Mouse (Mus musculus): ENCODE data around the gene Dab1. TPM values are rescaled to one million over a fixed set of nuclear protein-coding genes. Genes with fewer than 3 reads are reported as not detected.

The Dab1 gene
- polyA plus RNA-seq, 1 experiment: 1.1 TPM

GRCm38 (mm10) chr4:104420983-104421680 is 802.0 kb downstream of the Dab1 start:
- no peak for TF ChIP-seq POLR2A (IDR thresholded peaks at IDR 0.05; ENCODE audit: control insufficient read depth, low read depth, low read length)
- TF ChIP-seq CTCF (IDR thresholded peaks at IDR 0.05; ENCODE audit: control insufficient read depth, insufficient read depth, insufficient replicate concordance, low read depth, low read length): no peak
- Histone ChIP-seq H3K4me1 (ENCODE audit: control insufficient read depth, insufficient read depth, low read length) (no peaks in the 10 kb centered on the region), H3K36me3 (ENCODE audit: control insufficient read depth, insufficient read depth, low read length) (no peaks in the 10 kb centered on the region), H3K4me3 (ENCODE audit: control insufficient read depth, low read depth, low read length) (no peak overlapping the region), H3K27me3 (ENCODE audit: control insufficient read depth, insufficient read depth, low read length) (no peaks in the 10 kb centered on the region), H3K27ac (ENCODE audit: control insufficient read depth, insufficient read depth, low read depth, low read length) (no peak overlapping the region)

DNA sequence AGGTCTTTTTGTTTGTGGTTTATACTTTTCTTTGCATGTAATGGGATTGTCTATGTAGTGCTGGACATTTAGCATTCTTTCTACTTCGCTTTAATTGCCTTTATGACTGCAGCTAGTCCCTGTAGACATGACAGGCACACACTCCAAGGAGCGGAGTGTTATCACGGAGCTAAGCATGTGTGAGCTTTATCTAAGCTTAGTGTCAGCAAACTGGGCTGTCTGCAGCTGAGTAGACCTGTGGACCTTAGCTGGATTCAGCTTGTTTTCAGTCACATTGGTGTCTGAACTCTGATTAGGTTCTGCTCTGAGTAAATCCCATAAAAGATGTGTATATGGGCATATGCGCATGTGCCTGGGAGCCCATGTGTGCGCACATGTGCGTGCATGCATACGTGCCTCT is 810.0 kb downstream of the Dab1 start:
- Histone ChIP-seq H3K4me3 (ENCODE audit: control insufficient read depth, low read depth, low read length) (no peak overlapping the region), H3K27ac (ENCODE audit: control insufficient read depth, insufficient read depth, low read depth, low read length) (no peak overlapping the region), H3K36me3 (ENCODE audit: control insufficient read depth, insufficient read depth, low read length) (no peaks in the 10 kb centered on the region), H3K27me3 (ENCODE audit: control insufficient read depth, insufficient read depth, low read length) (no peaks in the 10 kb centered on the region), H3K4me1 (ENCODE audit: control insufficient read depth, insufficient read depth, low read length) (no peaks in the 10 kb centered on the region)
- TF ChIP-seq POLR2A (IDR thresholded peaks at IDR 0.05; ENCODE audit: control insufficient read depth, low read depth, low read length) (no peak), CTCF (IDR thresholded peaks at IDR 0.05; ENCODE audit: control insufficient read depth, insufficient read depth, insufficient replicate concordance, low read depth, low read length) (no peak)

DNA sequence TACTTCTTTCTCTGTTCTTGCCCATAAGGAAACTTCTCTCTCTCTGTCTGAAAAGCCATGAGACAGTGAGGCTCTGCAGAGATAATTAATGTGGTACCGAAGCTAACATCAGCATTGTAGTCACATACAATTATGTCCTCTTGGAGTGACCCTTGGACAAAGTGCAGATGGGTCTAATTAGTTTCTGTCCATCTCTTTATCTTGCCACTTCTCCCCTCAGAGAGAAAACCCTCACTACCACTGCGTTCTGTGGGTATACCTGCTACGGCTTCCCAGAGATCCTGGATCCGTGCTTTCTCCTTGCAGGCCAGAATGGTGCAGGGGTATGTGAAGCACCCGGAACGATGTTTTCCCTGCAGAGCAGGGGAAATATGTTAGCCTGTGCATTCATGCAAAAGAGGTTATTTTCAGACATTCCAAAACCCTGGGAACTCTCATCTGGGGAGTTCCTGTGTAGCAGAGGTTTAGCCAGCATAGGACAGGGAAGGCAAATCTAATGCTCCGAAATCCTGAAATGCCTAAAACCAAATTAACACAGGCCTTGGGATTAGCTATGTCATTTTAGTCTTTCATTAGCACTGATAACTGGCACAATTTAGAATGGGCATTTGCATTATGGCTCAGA is 812.2 kb downstream of the Dab1 start:
- Histone ChIP-seq H3K36me3 (ENCODE audit: control insufficient read depth, insufficient read depth, low read length) (no peaks in the 10 kb centered on the region), H3K4me1 (ENCODE audit: control insufficient read depth, insufficient read depth, low read length) (no peaks in the 10 kb centered on the region), H3K27me3 (ENCODE audit: control insufficient read depth, insufficient read depth, low read length) (no peaks in the 10 kb centered on the region), H3K27ac (ENCODE audit: control insufficient read depth, insufficient read depth, low read depth, low read length) (no peak overlapping the region), H3K4me3 (ENCODE audit: control insufficient read depth, low read depth, low read length) (no peak overlapping the region)
- TF ChIP-seq POLR2A (IDR thresholded peaks at IDR 0.05; ENCODE audit: control insufficient read depth, low read depth, low read length): no peak
- TF ChIP-seq CTCF (IDR thresholded peaks at IDR 0.05; ENCODE audit: control insufficient read depth, insufficient read depth, insufficient replicate concordance, low read depth, low read length): no peak

DNA sequence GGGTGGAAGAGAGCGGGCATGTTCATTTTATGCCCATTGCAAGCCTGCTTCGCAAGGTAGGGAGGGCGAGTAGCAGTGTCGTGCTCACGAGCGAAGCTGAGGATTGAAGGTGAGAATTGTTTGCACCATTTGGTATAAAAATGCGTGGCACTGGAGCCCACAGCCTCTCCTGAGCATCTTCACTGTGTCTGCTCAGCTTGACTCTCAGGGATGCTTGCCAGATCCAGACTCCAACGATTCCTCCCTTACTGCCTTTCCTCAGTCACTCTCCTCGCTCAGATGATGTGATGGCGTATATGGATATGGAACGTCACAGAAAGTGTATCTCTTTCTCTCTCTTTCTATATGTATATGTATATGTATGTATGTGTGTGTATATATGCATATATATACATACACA is 813.0 kb downstream of the Dab1 start:
- TF ChIP-seq POLR2A (IDR thresholded peaks at IDR 0.05; ENCODE audit: control insufficient read depth, low read depth, low read length): no peak
- TF ChIP-seq CTCF (IDR thresholded peaks at IDR 0.05; ENCODE audit: control insufficient read depth, insufficient read depth, insufficient replicate concordance, low read depth, low read length): no peak
- Histone ChIP-seq H3K27me3 (ENCODE audit: control insufficient read depth, insufficient read depth, low read length) (no peaks in the 10 kb centered on the region), H3K4me3 (ENCODE audit: control insufficient read depth, low read depth, low read length) (no peak overlapping the region)

GRCm38 (mm10) chr4:104435736-104436135 is 816.6 kb downstream of the Dab1 start:
- Histone ChIP-seq H3K27ac (ENCODE audit: control insufficient read depth, insufficient read depth, low read depth, low read length) (no peak overlapping the region), H3K4me3 (ENCODE audit: control insufficient read depth, low read depth, low read length) (no peak overlapping the region)

More for the DNA sequence above, 813.0 kb downstream of the Dab1 start:
- no peak overlapping the region for H3K27ac ChIP-seq (ENCODE audit: control insufficient read depth, insufficient read depth, low read depth, low read length)
- no peaks in the 10 kb centered on the region for H3K4me1 ChIP-seq (ENCODE audit: control insufficient read depth, insufficient read depth, low read length)
- H3K36me3 ChIP-seq (ENCODE audit: control insufficient read depth, insufficient read depth, low read length): no peaks in the 10 kb centered on the region

GRCm38 (mm10) chr4:104436411-104436810 is 817.3 kb downstream of the Dab1 start:
- H3K4me1 ChIP-seq (ENCODE audit: control insufficient read depth, insufficient read depth, low read length): no peaks in the 10 kb centered on the region
- no peaks in the 10 kb centered on the region for H3K36me3 ChIP-seq (ENCODE audit: control insufficient read depth, insufficient read depth, low read length)
- no peak overlapping the region for H3K4me3 ChIP-seq (ENCODE audit: control insufficient read depth, low read depth, low read length)
- H3K27ac ChIP-seq (ENCODE audit: control insufficient read depth, insufficient read depth, low read depth, low read length): no peak overlapping the region
- no peaks in the 10 kb centered on the region for H3K27me3 ChIP-seq (ENCODE audit: control insufficient read depth, insufficient read depth, low read length)
- TF ChIP-seq CTCF (IDR thresholded peaks at IDR 0.05; ENCODE audit: control insufficient read depth, insufficient read depth, insufficient replicate concordance, low read depth, low read length): no peak
- no peak for TF ChIP-seq POLR2A (IDR thresholded peaks at IDR 0.05; ENCODE audit: control insufficient read depth, low read depth, low read length)

More at GRCm38 (mm10) chr4:104435736-104436135, 816.6 kb downstream of the Dab1 start:
- no peaks in the 10 kb centered on the region for H3K4me1 ChIP-seq (ENCODE audit: control insufficient read depth, insufficient read depth, low read length)
- no peak for TF ChIP-seq POLR2A (IDR thresholded peaks at IDR 0.05; ENCODE audit: control insufficient read depth, low read depth, low read length)
- TF ChIP-seq CTCF (IDR thresholded peaks at IDR 0.05; ENCODE audit: control insufficient read depth, insufficient read depth, insufficient replicate concordance, low read depth, low read length): no peak
- no peaks in the 10 kb centered on the region for H3K27me3 ChIP-seq (ENCODE audit: control insufficient read depth, insufficient read depth, low read length)
- no peaks in the 10 kb centered on the region for H3K36me3 ChIP-seq (ENCODE audit: control insufficient read depth, insufficient read depth, low read length)

DNA sequence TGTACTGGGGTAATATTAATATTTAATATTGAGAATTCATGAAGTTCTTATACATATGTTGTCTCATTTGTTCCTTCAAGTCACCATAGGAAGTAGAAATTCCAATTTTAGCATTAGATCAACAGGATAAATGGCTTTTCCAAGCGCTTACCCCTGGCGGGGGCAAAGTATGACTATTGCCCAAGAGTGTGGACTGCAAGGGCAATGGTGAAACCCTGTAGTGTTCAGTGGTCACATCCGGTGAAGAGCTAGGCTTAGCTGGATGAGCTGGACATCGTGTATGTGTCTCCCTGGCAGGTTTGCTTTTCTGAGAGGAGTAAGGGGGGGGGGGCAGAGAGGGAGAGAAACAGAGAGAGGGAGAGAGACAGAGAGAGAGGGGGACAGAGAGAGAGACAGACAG is 819.6 kb downstream of the Dab1 start:
- TF ChIP-seq POLR2A (IDR thresholded peaks at IDR 0.05; ENCODE audit: control insufficient read depth, low read depth, low read length) (no peak), CTCF (IDR thresholded peaks at IDR 0.05; ENCODE audit: control insufficient read depth, insufficient read depth, insufficient replicate concordance, low read depth, low read length) (no peak)
- Histone ChIP-seq H3K4me1 (ENCODE audit: control insufficient read depth, insufficient read depth, low read length) (no peaks in the 10 kb centered on the region), H3K36me3 (ENCODE audit: control insufficient read depth, insufficient read depth, low read length) (no peaks in the 10 kb centered on the region), H3K27me3 (ENCODE audit: control insufficient read depth, insufficient read depth, low read length) (no peaks in the 10 kb centered on the region), H3K27ac (ENCODE audit: control insufficient read depth, insufficient read depth, low read depth, low read length) (no peak overlapping the region), H3K4me3 (ENCODE audit: control insufficient read depth, low read depth, low read length) (no peak overlapping the region)
